Mouse (Mus musculus) megakaryocyte-erythroid progenitor cell, adult 5-6 weeks (primary cell): Measurements from ENCODE around the gene Ndfip2. TPM values are rescaled to one million over a fixed set of nuclear protein-coding genes. Genes with fewer than 3 reads are reported as not detected.

Experiments
- ATAC-seq: replicated peaks from 2 replicates; pipeline ENCODE4 v1.8.0; 2016; ENCODE audit warnings: mild to moderate bottlenecking, inconsistent platforms; ENCODE audit not compliant: severe bottlenecking, poor library complexity, low FRiP score, low TSS enrichment
- total RNA-seq, 2 experiments: library from RNA; stranded (forward) in 1 of 2; stranded (reverse) in 1 of 2; fragments of 200-1000, 215-1000 nt in 1 of 2; fragments of >200 nt in 1 of 2; fragmentation: Nextera tagmentation in 1 of 2; gene quantifications; 2 replicates each; pipeline ENCODE4 v1.2.3; 2014 to 2017

The Ndfip2 gene
- total RNA-seq, 2 experiments from 2014 or later, result 13.6 to 16.2 TPM

GRCm38 (mm10) chr14:105333475-105334094 lies 75.2 kb downstream of the Ndfip2 start:
- ATAC-seq, result no peak

- no peak for ATAC-seq
Observed at GRCm38 (mm10) chr14:105341765-105342164, 83.4 kb downstream of the Ndfip2 start.

GRCm38 (mm10) chr14:105354121-105354520 lies 95.7 kb downstream of the Ndfip2 start:
- no peak for ATAC-seq

Other genes starting within 250 kb of the Ndfip2 start
- 91.1 and 108 TPM in 2 replicates for gene Rbm26, start 81.2 kb upstream of the Ndfip2 start, total RNA-seq (2014; fragmentation: Nextera tagmentation)
- gene Rbm26, start 81.2 kb upstream of the Ndfip2 start, total RNA-seq (2017), result 78.5 and 93.4 TPM in 2 replicates